Mouse (Mus musculus) adrenal gland, adult (tissue): ENCODE results near the gene Nlrc4.

ENCODE experiments used
- DNase-seq, 2 experiments: peaks; one replicate each; pipeline ENCODE4 v3.0.0; 2022 to 2023; ENCODE audit warnings: low spot score in 1 of 2; ENCODE audit not compliant: inconsistent age in 2 of 2

Nlrc4 gene

GRCm38 (mm10) chr17:74431481-74431880 is 27.5 kb downstream of the Nlrc4 start:
- DNase-seq: peak; percentile 19 to 30

- DNase-seq: no peak
Measured at GRCm38 (mm10) chr17:74430074-74430473, 28.9 kb downstream of the Nlrc4 start.

DNA sequence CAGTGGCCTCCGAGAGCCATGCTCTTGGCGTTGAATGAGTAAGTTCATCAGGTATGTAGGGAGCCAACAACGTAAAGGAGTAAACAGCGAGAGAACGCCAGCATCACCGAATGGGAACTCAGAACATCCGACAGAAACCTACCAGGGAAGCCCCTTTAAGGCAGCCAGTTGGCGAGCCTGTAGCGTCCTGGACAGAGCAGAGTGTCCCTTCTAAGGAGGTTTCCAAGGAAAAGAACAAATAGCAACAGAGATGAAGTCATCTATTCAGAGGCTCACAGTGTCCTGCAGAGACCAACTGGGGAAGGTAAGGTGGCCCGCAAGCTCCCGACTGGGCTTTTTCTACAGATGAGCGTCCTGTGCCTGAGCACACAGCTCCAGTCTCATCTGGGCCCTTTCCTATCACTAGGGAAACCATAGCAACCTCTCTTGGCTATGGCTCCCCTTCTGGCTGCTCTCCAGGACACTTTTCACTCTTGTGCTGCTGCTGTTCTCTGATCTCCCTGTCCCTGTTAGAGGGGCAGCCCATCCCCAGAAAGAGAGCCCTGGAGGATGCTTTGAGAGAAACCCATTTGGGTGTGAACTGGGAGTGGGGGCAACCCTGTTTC is 34.4 kb downstream of the Nlrc4 start:
- no peak for DNase-seq

- no peak for DNase-seq
Measured at GRCm38 (mm10) chr17:74420656-74421055, 38.3 kb downstream of the Nlrc4 start.

- DNase-seq: peak in 1 of 2 experiments; percentile 61
Measured at GRCm38 (mm10) chr17:74418171-74418570, 40.8 kb downstream of the Nlrc4 start.

GRCm38 (mm10) chr17:74416841-74417360 is 42.0 kb downstream of the Nlrc4 start:
- DNase-seq: no peak

DNA sequence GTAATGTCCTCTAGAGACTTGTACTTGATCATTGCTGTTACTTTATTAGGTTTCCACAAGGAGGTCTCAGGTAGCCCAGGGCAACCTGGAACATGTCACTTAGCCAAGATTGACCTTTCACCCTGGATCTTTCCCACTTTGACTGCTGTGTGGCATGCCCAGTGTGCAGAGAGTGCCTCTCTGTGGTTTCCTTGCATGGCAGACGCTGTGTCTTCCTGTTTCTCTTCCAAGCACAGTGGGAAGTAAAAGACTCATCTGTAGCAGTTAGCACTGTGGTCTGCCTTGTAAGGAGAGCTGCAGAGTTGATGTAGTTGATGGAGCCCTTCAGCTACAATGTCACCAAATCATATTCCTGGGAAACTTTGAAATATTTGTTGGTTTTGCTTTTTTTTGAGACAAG is 44.3 kb downstream of the Nlrc4 start:
- no peak for DNase-seq

DNA sequence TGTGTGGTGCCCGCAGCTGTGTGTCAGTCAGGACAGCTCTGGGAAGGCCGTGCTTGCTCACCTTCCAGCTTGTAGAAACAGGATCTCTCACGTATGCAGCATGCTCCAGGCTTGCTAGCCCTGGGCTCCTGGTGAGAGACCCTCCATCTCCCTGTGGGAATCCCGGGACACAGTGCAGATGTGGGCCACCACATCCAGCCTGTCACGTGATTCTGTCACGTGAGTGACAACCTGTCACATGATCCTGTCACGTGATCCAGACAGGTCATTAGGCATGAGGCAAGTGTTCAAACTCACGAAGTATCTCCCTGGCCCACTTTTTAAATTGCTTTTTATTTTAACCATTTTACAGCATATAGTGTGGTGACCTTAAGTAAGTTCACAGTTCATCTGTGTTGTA is 45.6 kb downstream of the Nlrc4 start:
- no peak for DNase-seq

GRCm38 (mm10) chr17:74409722-74410121 is 49.2 kb downstream of the Nlrc4 start:
- no peak for DNase-seq

GRCm38 (mm10) chr17:74406487-74406886 is 52.5 kb downstream of the Nlrc4 start:
- DNase-seq: no peak

DNA sequence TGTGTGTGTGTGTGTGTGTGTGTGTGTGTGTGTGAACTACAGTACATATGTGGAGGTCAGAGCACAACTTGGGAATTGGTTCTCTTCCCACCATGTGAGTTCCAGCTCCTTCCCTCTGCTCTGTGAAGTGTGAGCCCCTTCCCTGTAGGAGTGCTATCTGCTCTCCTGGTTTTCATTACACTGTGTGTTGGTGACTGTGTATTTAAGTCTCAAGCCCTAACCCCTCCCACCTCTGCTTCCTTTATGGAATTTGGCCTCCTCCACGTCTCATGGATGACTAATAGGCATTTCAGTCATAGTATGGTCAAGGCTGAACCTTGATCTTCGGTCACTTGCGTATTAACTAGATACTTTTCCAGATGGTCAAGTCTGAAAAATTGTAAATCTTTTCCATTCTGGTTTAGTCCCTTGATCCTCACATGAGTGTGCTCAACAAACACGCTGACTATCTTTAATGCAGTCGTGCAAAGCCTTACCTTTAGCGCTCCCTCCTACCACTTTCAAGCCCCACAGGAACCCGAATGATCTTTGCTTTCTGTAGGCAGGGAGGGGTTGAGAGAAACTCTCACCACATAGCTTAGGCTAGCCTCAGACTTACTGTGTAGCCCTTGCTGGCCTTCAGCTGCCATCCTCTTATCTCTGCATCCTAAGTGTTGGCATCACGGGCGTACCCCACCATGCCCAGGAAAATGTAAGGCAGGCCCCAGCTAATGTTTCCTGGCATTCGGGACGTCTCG is 56.3 kb downstream of the Nlrc4 start:
- peak; percentile 51 to 83 for DNase-seq

DNA sequence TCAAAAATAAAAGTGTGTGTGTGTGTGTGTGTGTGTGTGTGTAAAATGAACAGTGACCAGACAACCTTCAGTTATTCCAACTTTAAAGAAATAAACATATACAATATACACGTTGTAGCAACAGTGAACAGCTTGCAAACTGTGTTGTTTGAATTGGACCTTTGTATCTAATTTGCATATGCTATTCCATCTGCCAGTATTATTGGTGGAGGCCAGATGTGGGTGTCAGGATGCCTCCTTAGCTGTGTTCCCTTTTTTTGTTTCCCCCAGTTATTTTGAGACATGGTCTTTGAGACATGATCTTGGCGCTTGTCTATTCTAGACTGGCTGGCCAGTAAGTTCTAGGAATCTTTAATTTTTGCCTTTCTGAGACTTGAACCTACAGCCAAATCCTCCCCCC is 61.8 kb downstream of the Nlrc4 start:
- no peak for DNase-seq

DNA sequence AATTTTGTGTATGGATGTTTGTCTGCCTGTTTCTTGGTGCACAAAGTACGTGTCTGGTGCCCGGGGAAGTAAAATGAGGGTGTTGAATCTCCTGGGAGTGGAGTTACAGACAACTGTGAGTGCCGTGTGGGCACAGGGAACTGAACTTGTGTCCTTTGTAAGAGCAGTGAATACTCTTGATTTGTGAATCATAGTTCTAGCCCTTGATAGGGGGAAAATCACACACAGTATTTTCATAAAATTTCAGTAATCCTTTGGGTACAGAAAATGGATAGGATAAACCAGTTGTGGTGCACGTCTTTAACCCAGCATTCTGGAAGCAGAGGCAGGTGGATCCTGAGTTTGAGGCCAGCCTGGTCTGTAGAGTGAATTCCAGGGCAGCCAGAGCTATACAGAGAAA is 62.2 kb downstream of the Nlrc4 start:
- DNase-seq: no peak

GRCm38 (mm10) chr17:74395383-74396065 is 63.4 kb downstream of the Nlrc4 start, which contains the start of gene Slc30a6:
TSS of gene Slc30a6 (plus strand) at chr17:74395608.
- DNase-seq: peak; percentile 97 to 99

DNA sequence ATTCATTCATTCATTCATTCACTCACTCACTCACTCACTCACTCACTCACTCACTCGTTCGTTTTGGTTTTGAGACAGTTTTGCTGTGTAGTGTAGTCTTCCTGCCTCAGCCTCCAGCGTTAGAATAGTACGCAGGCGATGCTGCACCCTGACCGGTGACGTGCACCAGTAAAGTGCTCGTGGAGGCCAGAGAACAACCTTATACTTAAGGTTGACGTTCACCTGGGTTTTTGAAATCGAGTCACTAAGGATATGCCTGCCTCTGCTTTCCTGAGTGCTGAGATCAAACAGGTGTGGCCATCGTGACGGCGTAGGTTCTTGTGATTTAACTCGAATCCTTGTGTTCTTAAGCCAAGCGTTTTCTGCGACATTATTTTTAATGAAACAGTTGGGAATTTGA is 64.1 kb downstream of the Nlrc4 start:
- DNase-seq: peak in 1 of 2 experiments; percentile 17

DNA sequence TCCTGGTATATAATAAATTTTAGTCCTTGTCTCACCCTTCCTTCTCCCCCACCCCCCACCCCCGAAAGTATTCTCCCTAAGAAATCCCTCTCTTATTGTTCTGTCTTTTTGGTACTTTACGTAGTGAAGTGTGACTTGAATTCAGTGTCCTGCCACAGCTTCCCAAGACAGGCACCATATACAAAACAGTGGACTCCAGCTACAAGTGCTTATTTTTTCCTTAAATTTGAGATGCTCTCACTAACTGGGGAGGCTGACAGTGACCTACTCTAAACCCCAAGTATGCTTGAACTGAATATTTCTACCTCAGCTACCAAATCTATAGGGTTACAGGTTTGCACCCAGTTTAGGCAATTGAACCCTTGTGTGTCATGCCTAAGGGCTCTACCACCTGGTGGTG is 64.6 kb downstream of the Nlrc4 start:
- DNase-seq: no peak

DNA sequence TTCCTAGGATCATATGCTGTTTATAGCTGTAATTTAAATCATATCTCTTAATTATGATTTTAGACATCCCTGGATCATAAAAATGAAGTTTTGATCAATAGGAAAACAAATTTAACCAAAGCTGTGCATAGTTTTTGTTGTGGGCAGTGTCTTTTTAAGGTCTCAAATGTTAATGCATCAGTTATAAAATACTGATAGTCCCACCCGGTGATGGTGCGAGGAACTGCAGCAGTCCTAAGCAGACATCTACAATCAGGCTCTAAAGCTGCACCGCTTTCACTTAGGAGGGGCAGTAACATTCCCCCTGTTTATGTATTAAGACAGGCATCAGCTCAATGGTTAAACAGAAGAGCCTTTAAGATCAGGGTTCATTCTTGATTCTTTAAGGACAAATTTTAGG is 69.1 kb downstream of the Nlrc4 start:
- no peak for DNase-seq

- DNase-seq: no peak
Measured at GRCm38 (mm10) chr17:74386657-74387056, 72.3 kb downstream of the Nlrc4 start.

GRCm38 (mm10) chr17:74376916-74377315 is 82.0 kb downstream of the Nlrc4 start:
- DNase-seq: no peak
